Comparison of ENCODE assay signal across 18 mouse cellular contexts in genomic region chr10:12609896-12610295, GRCm38 (mm10).
"Had no signal": no experiment of that assay in that cellular context is flagged by ENCODE, and none has a peak within 500 bp of the region (broad histone marks: within the 10 kb centered on the region; RNA-seq: fewer than 3 reads in every experiment).

No protein-coding gene starts in this region.

- H3K4me3 ChIP-seq: midbrain, embryonic 10.5 days; midbrain, embryonic 12.5 days; myocyte; neural tube, embryonic 13.5 days; neural tube, embryonic 15.5 days had no signal

- H3K9ac ChIP-seq: lung, embryonic 14.5 days; midbrain, embryonic 12.5 days; neural tube, embryonic 13.5 days; neural tube, embryonic 15.5 days had no signal

- H3K27ac ChIP-seq: midbrain, embryonic 10.5 days; midbrain, embryonic 12.5 days; neural tube, embryonic 13.5 days; neural tube, embryonic 15.5 days had no signal

- ATAC-seq: midbrain, embryonic 16.5 days had no signal

- DNase-seq: lung, embryonic 14.5 days; lung, postnatal 10 days; lung, postnatal 4 days; midbrain, embryonic 14.5 days; retina, postnatal 1 day; right cerebral cortex, adult 18-20 months; right cerebral cortex, postnatal 25 days; right cerebral cortex, postnatal 4 days; spleen, adult 18-20 months; thymus, adult 18-20 months; thymus, postnatal 14 days; thymus, postnatal 36 days had no signal

- H3K36me3 ChIP-seq: midbrain, embryonic 10.5 days; midbrain, embryonic 12.5 days; neural tube, embryonic 13.5 days; neural tube, embryonic 15.5 days had no signal

- H3K9me3 ChIP-seq: midbrain, embryonic 10.5 days; midbrain, embryonic 12.5 days; neural tube, embryonic 13.5 days; neural tube, embryonic 15.5 days had no signal

- H3K4me2 ChIP-seq: lung, embryonic 14.5 days; midbrain, embryonic 12.5 days; neural tube, embryonic 13.5 days; neural tube, embryonic 15.5 days had no signal

- H3K27me3 ChIP-seq: midbrain, embryonic 12.5 days; neural tube, embryonic 13.5 days; neural tube, embryonic 15.5 days had no signal
